Mouse (Mus musculus) limb, embryonic 10.5 days (tissue): ENCODE results near the gene Cir1. TPM values are rescaled to one million over a fixed set of nuclear protein-coding genes. Genes with fewer than 3 reads are reported as not detected.

ENCODE experiments used
- DNase-seq: peaks from one replicate; pipeline ENCODE4 v3.0.0-alpha.2; 2017; ENCODE audit warnings: low spot score
- H3K27ac ChIP-seq: fragments of 300-500 bp; sonication (generic); 2 replicates; pipeline ENCODE4 v1.5.1; 2016; ENCODE audit warnings: mild to moderate bottlenecking
- H3K27me3 ChIP-seq: fragments of 300-500 bp; sonication (generic); 2 replicates; pipeline ENCODE4 v1.6.1; 2016; ENCODE audit warnings: low read depth, mild to moderate bottlenecking; ENCODE audit not compliant: poor library complexity, severe bottlenecking
- H3K36me3 ChIP-seq: fragments of 300-500 bp; sonication (generic); 2 replicates; pipeline ENCODE4 v1.6.1; 2016; ENCODE audit warnings: mild to moderate bottlenecking, moderate library complexity
- H3K4me1 ChIP-seq: fragments of 300-500 bp; sonication (generic); 2 replicates; pipeline ENCODE4 v1.6.1; 2016
- H3K4me3 ChIP-seq: fragments of 300-500 bp; sonication (generic); 2 replicates; pipeline ENCODE4 v1.5.1; 2016; ENCODE audit warnings: mild to moderate bottlenecking, moderate library complexity
- H3K9me3 ChIP-seq: fragments of 300-500 bp; sonication (generic); replicated peaks from 2 replicates; pipeline ENCODE4 v1.6.1; 2016; ENCODE audit warnings: mild to moderate bottlenecking
- whole genome bisulfite sequencing: fragments of 180-500 bp; shearing (Covaris S2); methylation state at CpG from one replicate; pipeline ENCODE4 v1.1.7; 2016; 5-methylcytosine and 5-hydroxymethylcytosine counted together
- polyA plus RNA-seq: library from polyadenylated mRNA; unstranded; fragments of >200 nt; fragmentation: Nextera tagmentation; extraction: Ambion mirVana; gene quantifications from 2 replicates; pipeline ENCODE4 v1.2.1, GENCODE M21; 2016

Gene Cir1
- polyA plus RNA-seq, 1 experiment from 2014 or later = 14.3 TPM

- peaks cover 98% of the 10 kb centered on the region for H3K27me3 ChIP-seq
- 11% methylated on average over 8 of the region's 8 CpGs for WGBS
- no peaks in the 10 kb centered on the region for H3K9me3 ChIP-seq
- H3K36me3 ChIP-seq = no peaks in the 10 kb centered on the region
- no peak overlapping the region for H3K27ac ChIP-seq
- H3K4me1 ChIP-seq = peaks cover 68% of the 10 kb centered on the region
- H3K4me3 ChIP-seq = no peak overlapping the region
- DNase-seq = no peak
These were observed 37.0 kb downstream of the Cir1 start for GRCm38 (mm10) chr2:73275261-73276040.

GRCm38 (mm10) chr2:73274119-73274920 lies 38.2 kb downstream of the Cir1 start:
- WGBS = under 1% methylated on average over 88 of the region's 88 CpGs
- no peaks in the 10 kb centered on the region for H3K9me3 ChIP-seq
- H3K36me3 ChIP-seq = no peaks in the 10 kb centered on the region
- peak overlapping the region; percentile 53 for H3K4me3 ChIP-seq
- peaks cover 98% of the 10 kb centered on the region for H3K27me3 ChIP-seq
- peak; percentile 82 for DNase-seq
- 0 out of 2 replicates have a peak overlapping the region, but pooled peaks have one; percentile 4 for H3K27ac ChIP-seq
- H3K4me1 ChIP-seq = peaks cover 71% of the 10 kb centered on the region

GRCm38 (mm10) chr2:73273249-73274118 lies 39.0 kb downstream of the Cir1 start:
- H3K9me3 ChIP-seq = no peaks in the 10 kb centered on the region
- peaks cover 98% of the 10 kb centered on the region for H3K27me3 ChIP-seq
- no peaks in the 10 kb centered on the region for H3K36me3 ChIP-seq
- peak overlapping the region; percentile 53 for H3K4me3 ChIP-seq
- H3K4me1 ChIP-seq = peaks cover 63% of the 10 kb centered on the region
- under 1% methylated on average over 109 of the region's 110 CpGs for WGBS
- peak; percentile 73 for DNase-seq
- H3K27ac ChIP-seq = peak overlapping the region; percentile 69

GRCm38 (mm10) chr2:73272351-73273248 lies 39.9 kb downstream of the Cir1 start:
- under 1% methylated on average over 55 of the region's 55 CpGs for WGBS
- Histone ChIP-seq H3K27ac (peak overlapping the region; percentile 69), H3K9me3 (no peaks in the 10 kb centered on the region), H3K4me3 (peak overlapping the region; percentile 53), H3K36me3 (no peaks in the 10 kb centered on the region), H3K4me1 (peaks cover 64% of the 10 kb centered on the region), H3K27me3 (peaks cover 100% of the 10 kb centered on the region)
- peak; percentile 76 for DNase-seq

GRCm38 (mm10) chr2:73271459-73272161 lies 40.9 kb downstream of the Cir1 start, which contains the start of gene Sp9:
TSS of gene Sp9 (plus strand) at chr2:73271925.
- Histone ChIP-seq H3K4me1 (peaks cover 57% of the 10 kb centered on the region), H3K4me3 (peak within 1 kb of the TSS; percentile 53), H3K9me3 (no peaks in the 10 kb centered on the region), H3K27ac (0 out of 2 replicates have a peak within 1 kb of the TSS, but pooled peaks have one; percentile 69), H3K27me3 (peaks cover 100% of the 10 kb centered on the region), H3K36me3 (no peaks in the 10 kb centered on the region)
- DNase-seq = peak; percentile 89
- under 1% methylated on average over 48 of the region's 48 CpGs for WGBS

GRCm38 (mm10) chr2:73270593-73271458 lies 41.7 kb downstream of the Cir1 start:
- Histone ChIP-seq H3K36me3 (no peaks in the 10 kb centered on the region), H3K9me3 (no peaks in the 10 kb centered on the region), H3K27ac (no peak overlapping the region), H3K27me3 (peaks cover 100% of the 10 kb centered on the region), H3K4me3 (peak overlapping the region; percentile 53), H3K4me1 (peaks cover 60% of the 10 kb centered on the region)
- under 1% methylated on average over 38 of the region's 38 CpGs for WGBS
- DNase-seq = peak; percentile 68

GRCm38 (mm10) chr2:73270071-73270592 lies 42.4 kb downstream of the Cir1 start:
- H3K4me1 ChIP-seq = peaks cover 67% of the 10 kb centered on the region
- H3K4me3 ChIP-seq = peak overlapping the region; percentile 53
- under 1% methylated on average over 14 of the region's 14 CpGs for WGBS
- no peaks in the 10 kb centered on the region for H3K36me3 ChIP-seq
- no peak overlapping the region for H3K27ac ChIP-seq
- peaks cover 100% of the 10 kb centered on the region for H3K27me3 ChIP-seq
- DNase-seq = no peak
- no peaks in the 10 kb centered on the region for H3K9me3 ChIP-seq

- DNase-seq = peak; percentile 65
- 0% methylated on average over 17 of the region's 17 CpGs for WGBS
- Histone ChIP-seq H3K4me3 (peak overlapping the region; percentile 6; the same call in 1 of the 2 replicates), H3K9me3 (no peaks in the 10 kb centered on the region), H3K27me3 (peaks cover 100% of the 10 kb centered on the region), H3K27ac (no peak overlapping the region), H3K36me3 (no peaks in the 10 kb centered on the region), H3K4me1 (peaks cover 70% of the 10 kb centered on the region)
These were observed 42.8 kb downstream of the Cir1 start for GRCm38 (mm10) chr2:73269666-73270065.

GRCm38 (mm10) chr2:73268836-73269395 lies 43.6 kb downstream of the Cir1 start:
- no peak for DNase-seq
- Histone ChIP-seq H3K4me1 (peaks cover 70% of the 10 kb centered on the region), H3K27ac (no peak overlapping the region), H3K27me3 (peaks cover 100% of the 10 kb centered on the region), H3K4me3 (no peak overlapping the region), H3K9me3 (no peaks in the 10 kb centered on the region), H3K36me3 (no peaks in the 10 kb centered on the region)
- 6% methylated on average over 8 of the region's 8 CpGs for WGBS

GRCm38 (mm10) chr2:73268281-73268680 lies 44.2 kb downstream of the Cir1 start:
- Histone ChIP-seq H3K4me1 (peaks cover 70% of the 10 kb centered on the region), H3K27me3 (peaks cover 100% of the 10 kb centered on the region), H3K4me3 (no peak overlapping the region), H3K27ac (no peak overlapping the region), H3K9me3 (no peaks in the 10 kb centered on the region), H3K36me3 (no peaks in the 10 kb centered on the region)
- 2% methylated on average over 12 of the region's 12 CpGs for WGBS
- peak; percentile 58 for DNase-seq
